Mouse (Mus musculus) cerebellum, postnatal 36 days (tissue): ENCODE measurements around the gene Tas2r117.

Source experiments
- DNase-seq, 2 experiments: peaks; one replicate each; pipeline ENCODE4 v3.0.0; 2021 to 2022; ENCODE audit warnings: mixed read lengths in 2 of 2

Tas2r117 gene

GRCm38 (mm10) chr6:132802518-132802917, at the start of gene Tas2r117:
Gene Tas2r117 (plus strand): TSS chr6:132802818.
- DNase-seq, result no peak

GRCm38 (mm10) chr6:132754430-132754829, 48.2 kb upstream of the Tas2r117 start, which contains the start of gene Tas2r124:
Gene Tas2r124 (plus strand): TSS chr6:132754730.
- DNase-seq, result no peak

- DNase-seq, result no peak
These were observed 40.8 kb upstream of the Tas2r117 start, which contains the start of gene Tas2r102 for GRCm38 (mm10) chr6:132761831-132762230. Gene Tas2r102 (plus strand): TSS chr6:132762131.

- no peak for DNase-seq
These were observed 24.6 kb upstream of the Tas2r117 start, which contains the start of gene Tas2r136 for GRCm38 (mm10) chr6:132778062-132778461. Gene Tas2r136 (minus strand): TSS chr6:132778162.

- DNase-seq, result no peak
These were observed 7.2 kb upstream of the Tas2r117 start for GRCm38 (mm10) chr6:132795393-132795792.

- no peak for DNase-seq
These were observed 44.2 kb downstream of the Tas2r117 start, which contains the start of gene Tas2r123 for GRCm38 (mm10) chr6:132846842-132847241. Gene Tas2r123 (plus strand): TSS chr6:132847142.
